Mouse (Mus musculus) forebrain, postnatal 0 days (tissue): ENCODE measurements at regions not wholly inside any gene's neighbourhood (a gene's known extent, or its start where the extent isn't known, plus 50 kb on each side); places are given as distances from the start of the nearest gene placed in this dataset.
A peak's percentile ranks its signal among the peaks of the same experiment; 100 is the strongest.

ENCODE experiments used
- ATAC-seq: fragments of 200-750 bp; cut with Nextera tagmentation; 2 replicates; pipeline ENCODE4 v1.8.0; 2017; ENCODE audit warnings: mild to moderate bottlenecking, moderate library complexity
- DNase-seq: peaks from one replicate; pipeline ENCODE4 v3.0.0-alpha.2; 2015
- H3K27ac ChIP-seq: fragments of 300-500 bp; sonication (generic); 2 replicates; pipeline ENCODE4 v1.5.1; 2014; ENCODE audit warnings: low read depth, mild to moderate bottlenecking, antibody characterized with exemption, low read length, moderate library complexity, mixed read lengths
- H3K27me3 ChIP-seq: fragments of 300-500 bp; sonication (generic); 2 replicates; pipeline ENCODE4 v1.6.1; 2014; ENCODE audit warnings: mild to moderate bottlenecking, low read length, mixed read lengths; ENCODE audit not compliant: insufficient read depth
- H3K36me3 ChIP-seq: fragments of 300-500 bp; sonication (generic); 2 replicates; pipeline ENCODE4 v1.6.1; 2014; ENCODE audit warnings: mild to moderate bottlenecking, moderate library complexity; ENCODE audit not compliant: insufficient read depth
- H3K4me1 ChIP-seq: fragments of 300-500 bp; sonication (generic); 2 replicates; pipeline ENCODE4 v1.6.1; 2014; ENCODE audit warnings: antibody characterized with exemption; ENCODE audit not compliant: insufficient read depth
- H3K4me2 ChIP-seq: fragments of 300-500 bp; sonication (generic); 2 replicates; pipeline ENCODE4 v1.6.1; 2014; ENCODE audit warnings: low read depth, mild to moderate bottlenecking, moderate library complexity
- H3K4me3 ChIP-seq: fragments of 300-500 bp; sonication (generic); 2 replicates; pipeline ENCODE4 v1.5.1; 2014; ENCODE audit warnings: low read depth, low read length, mixed read lengths
- H3K9ac ChIP-seq: fragments of 300-500 bp; sonication (generic); 2 replicates; pipeline ENCODE4 v1.6.1; 2014; ENCODE audit warnings: mild to moderate bottlenecking
- H3K9me3 ChIP-seq: fragments of 300-500 bp; sonication (generic); 2 replicates; pipeline ENCODE4 v1.6.1; 2016; ENCODE audit warnings: low read length
- CTCF ChIP-seq: sonication (generic); IDR thresholded peaks from 2 replicates; pipeline ENCODE4 v1.5.1; 2016; ENCODE audit warnings: antibody characterized with exemption, control low read depth, low read depth
- WGBS: fragments of 180-500 bp; shearing (Covaris S2); extraction: QIAGEN DNeasy Blood & Tissue Kit; methylation state at CpG from one replicate; pipeline ENCODE4 v1.1.7; 2014; 5-methylcytosine and 5-hydroxymethylcytosine counted together

DNA sequence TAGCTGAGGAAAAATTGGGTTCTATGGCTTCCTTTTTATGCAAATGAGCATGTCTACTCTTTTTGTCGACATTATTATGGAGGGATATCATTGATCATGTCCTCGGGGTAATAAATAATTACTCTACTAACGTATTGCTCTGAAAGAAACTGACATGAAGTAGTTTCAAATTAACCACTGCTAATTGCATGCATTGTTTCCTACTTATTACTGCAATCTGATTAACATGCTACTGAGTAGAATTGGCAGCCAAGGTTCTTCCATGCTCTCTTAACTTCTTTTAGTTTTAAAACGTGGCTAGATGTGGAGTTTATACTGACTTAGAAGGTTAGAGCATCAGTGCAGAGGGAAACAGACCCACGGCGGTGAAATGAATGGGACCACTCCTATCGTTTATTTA is 137.3 kb upstream of the Gk2 start:
- Histone ChIP-seq H3K9me3 (no peaks in the 10 kb centered on the region), H3K9ac (no peak overlapping the region), H3K4me3 (no peak overlapping the region), H3K4me2 (no peak overlapping the region), H3K4me1 (no peaks in the 10 kb centered on the region), H3K27ac (no peak overlapping the region), H3K36me3 (no peaks in the 10 kb centered on the region), H3K27me3 (no peaks in the 10 kb centered on the region)
- DNase-seq (no peak), ATAC-seq (no peak)
- no peak for TF ChIP-seq CTCF
- 29% methylated on average over 7 of the region's 7 CpGs for WGBS

DNA sequence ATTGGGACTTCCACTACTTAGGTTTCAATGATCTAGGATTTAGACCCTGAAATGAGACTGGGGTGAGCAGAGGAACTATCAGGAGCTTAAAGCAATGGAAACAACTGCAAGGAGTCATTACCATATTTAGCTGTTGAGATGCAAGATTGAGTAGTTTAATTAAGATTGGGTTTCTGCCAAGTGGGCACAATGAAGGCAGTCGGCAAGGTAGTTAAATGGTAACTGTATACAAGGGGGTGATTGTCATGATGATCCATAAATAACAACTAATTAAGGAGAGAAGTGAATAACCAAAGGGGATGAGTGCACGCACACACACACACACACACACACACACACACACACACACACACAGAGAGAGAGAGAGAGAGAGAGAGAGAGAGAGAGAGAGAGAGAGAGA is 125.7 kb upstream of the Gk2 start:
- H3K9ac ChIP-seq, result no peak overlapping the region
- H3K9me3 ChIP-seq, result no peaks in the 10 kb centered on the region
- no peak overlapping the region for H3K27ac ChIP-seq
- no peak overlapping the region for H3K4me3 ChIP-seq
- no peaks in the 10 kb centered on the region for H3K27me3 ChIP-seq
- no peak for DNase-seq
- H3K4me1 ChIP-seq, result no peaks in the 10 kb centered on the region
- TF ChIP-seq CTCF, result no peak
- no peak overlapping the region for H3K4me2 ChIP-seq
- no peak for ATAC-seq
- 12% methylated on average over 2 of the region's 2 CpGs for WGBS
- no peaks in the 10 kb centered on the region for H3K36me3 ChIP-seq

GRCm38 (mm10) chr5:97565486-97565885 is 108.7 kb upstream of the Gk2 start:
- Histone ChIP-seq H3K27me3 (no peaks in the 10 kb centered on the region), H3K9ac (no peak overlapping the region), H3K4me3 (no peak overlapping the region), H3K4me1 (no peaks in the 10 kb centered on the region), H3K4me2 (no peak overlapping the region), H3K9me3 (no peaks in the 10 kb centered on the region), H3K36me3 (no peaks in the 10 kb centered on the region), H3K27ac (no peak overlapping the region)
- 58% methylated on average over 5 of the region's 5 CpGs for WGBS
- ATAC-seq (peak; percentile 48; the same call in 1 of the 2 replicates), DNase-seq (peak; percentile 41)
- no peak for TF ChIP-seq CTCF

DNA sequence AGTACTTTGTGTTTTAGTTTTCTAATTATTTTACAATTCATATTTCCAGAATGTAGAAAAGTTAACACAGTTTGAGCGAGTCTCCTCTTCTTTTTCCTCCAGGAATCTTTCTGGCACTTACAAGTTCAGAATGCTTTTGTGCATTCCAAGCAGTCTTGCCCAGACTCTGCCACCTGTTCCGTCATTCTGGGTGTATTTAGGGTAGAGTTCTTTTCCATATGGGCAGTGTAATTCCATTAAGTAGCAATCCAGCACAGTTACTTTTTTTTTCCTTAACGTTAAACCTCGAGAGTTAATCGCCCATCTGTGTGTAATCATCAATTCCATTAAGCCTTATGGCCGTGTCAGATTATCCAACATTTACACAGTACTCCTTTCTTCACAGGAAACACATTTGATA is 106.9 kb upstream of the Gk2 start:
- H3K4me3 ChIP-seq, result no peak overlapping the region
- TF ChIP-seq CTCF, result no peak
- no peak overlapping the region for H3K4me2 ChIP-seq
- H3K27ac ChIP-seq, result no peak overlapping the region
- WGBS, result 51% methylated on average over 6 of the region's 6 CpGs
- no peaks in the 10 kb centered on the region for H3K9me3 ChIP-seq
- H3K27me3 ChIP-seq, result no peaks in the 10 kb centered on the region
- H3K4me1 ChIP-seq, result no peaks in the 10 kb centered on the region
- ATAC-seq, result no peak
- no peaks in the 10 kb centered on the region for H3K36me3 ChIP-seq
- peak; percentile 72 for DNase-seq
- H3K9ac ChIP-seq, result no peak overlapping the region

DNA sequence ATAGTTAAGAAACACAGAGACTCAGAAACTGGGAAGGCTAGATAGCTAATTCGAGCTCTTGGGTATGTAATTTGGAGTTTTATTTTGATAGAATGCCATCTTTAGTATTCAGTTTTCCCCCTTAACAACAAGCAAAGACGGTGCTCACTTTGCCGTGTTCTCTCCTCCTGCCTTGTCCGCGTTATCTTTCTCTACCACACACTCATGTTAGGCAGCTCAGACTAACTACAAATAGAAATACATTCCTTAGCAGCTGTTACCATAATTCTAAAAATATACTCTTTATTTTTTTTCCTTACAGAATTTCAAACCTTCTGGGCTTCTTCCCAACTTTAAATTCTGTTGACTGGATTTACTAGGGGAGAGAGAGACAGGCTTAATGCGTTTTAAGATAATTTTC is 97.5 kb upstream of the Gk2 start:
- no peak for DNase-seq
- Histone ChIP-seq H3K4me3 (no peak overlapping the region), H3K4me1 (no peaks in the 10 kb centered on the region), H3K27me3 (no peaks in the 10 kb centered on the region), H3K9me3 (no peaks in the 10 kb centered on the region), H3K27ac (peak overlapping the region; percentile 17; the same call in 1 of the 2 replicates), H3K9ac (no peak overlapping the region), H3K4me2 (no peak overlapping the region; the same call in 1 of the 2 replicates), H3K36me3 (no peaks in the 10 kb centered on the region)
- WGBS, result 52% methylated on average over 6 of the region's 6 CpGs
- no peak for TF ChIP-seq CTCF
- ATAC-seq, result peak; percentile 40

GRCm38 (mm10) chr5:97553122-97553521 is 96.3 kb upstream of the Gk2 start:
- no peak overlapping the region for H3K4me3 ChIP-seq
- 59% methylated on average over 3 of the region's 3 CpGs for WGBS
- H3K27ac ChIP-seq, result no peak overlapping the region
- no peaks in the 10 kb centered on the region for H3K4me1 ChIP-seq
- H3K4me2 ChIP-seq, result no peak overlapping the region
- DNase-seq, result no peak
- peak; percentile 33 for TF ChIP-seq CTCF
- no peaks in the 10 kb centered on the region for H3K9me3 ChIP-seq
- no peaks in the 10 kb centered on the region for H3K27me3 ChIP-seq
- no peak overlapping the region for H3K9ac ChIP-seq
- no peaks in the 10 kb centered on the region for H3K36me3 ChIP-seq
- ATAC-seq, result no peak

GRCm38 (mm10) chr5:97537492-97538257 is 80.9 kb upstream of the Gk2 start:
- no peak overlapping the region for H3K27ac ChIP-seq
- H3K9me3 ChIP-seq, result no peaks in the 10 kb centered on the region
- no peak for TF ChIP-seq CTCF
- H3K9ac ChIP-seq, result no peak overlapping the region
- DNase-seq (no peak), ATAC-seq (peak; percentile 73)
- H3K4me2 ChIP-seq, result no peak overlapping the region
- H3K4me3 ChIP-seq, result no peak overlapping the region
- H3K36me3 ChIP-seq, result no peaks in the 10 kb centered on the region
- no peaks in the 10 kb centered on the region for H3K27me3 ChIP-seq
- H3K4me1 ChIP-seq, result no peaks in the 10 kb centered on the region
- 4% methylated on average over 3 of the region's 3 CpGs for WGBS
